Mouse (Mus musculus) liver, embryonic 16.5 days (tissue): Measurements from ENCODE around the gene Nol4l. TPM values are rescaled to one million over a fixed set of nuclear protein-coding genes. Genes with fewer than 3 reads are reported as not detected.
A peak's percentile ranks its signal among the peaks of the same experiment; 100 is the strongest.

Experiments
- ATAC-seq: fragments of 200-750 bp; cut with Nextera tagmentation; 2 replicates; pipeline ENCODE4 v1.8.0; 2017; ENCODE audit warnings: low read depth, mild to moderate bottlenecking, moderate number of reproducible peaks, moderate library complexity
- H3K27ac ChIP-seq: fragments of 300-500 bp; sonication (generic); 2 replicates; pipeline ENCODE4 v1.5.1; 2014; ENCODE audit warnings: mild to moderate bottlenecking, low read length
- H3K27me3 ChIP-seq: fragments of 300-500 bp; sonication (generic); 2 replicates; pipeline ENCODE4 v1.6.1; 2014; ENCODE audit warnings: low read depth, low read length, mixed read lengths; ENCODE audit not compliant: control insufficient read depth, insufficient read depth
- H3K36me3 ChIP-seq: fragments of 300-500 bp; sonication (generic); 2 replicates; pipeline ENCODE4 v1.6.1; 2014; ENCODE audit warnings: mild to moderate bottlenecking; ENCODE audit not compliant: control insufficient read depth, insufficient read depth
- H3K4me1 ChIP-seq: fragments of 300-500 bp; sonication (generic); 2 replicates; pipeline ENCODE4 v1.6.1; 2014; ENCODE audit warnings: low read depth, low read length, mixed read lengths; ENCODE audit not compliant: control insufficient read depth
- H3K4me2 ChIP-seq: fragments of 300-500 bp; sonication (generic); 2 replicates; pipeline ENCODE4 v1.6.1; 2014; ENCODE audit warnings: low read depth, low read length, mixed read lengths
- H3K4me3 ChIP-seq: fragments of 300-500 bp; sonication (generic); 2 replicates; pipeline ENCODE4 v1.5.1; 2014; ENCODE audit warnings: low read depth, mild to moderate bottlenecking, low read length
- H3K9ac ChIP-seq: fragments of 300-500 bp; sonication (generic); 2 replicates; pipeline ENCODE4 v1.6.1; 2014; ENCODE audit warnings: low read depth, low read length
- H3K9me3 ChIP-seq: fragments of 300-500 bp; sonication (generic); replicated peaks from 2 replicates; pipeline ENCODE4 v1.6.1; 2016; ENCODE audit warnings: low read length; ENCODE audit not compliant: control insufficient read depth
- WGBS: fragments of 180-500 bp; shearing (Covaris S2); extraction: QIAGEN DNeasy Blood & Tissue Kit; methylation state at CpG from one replicate; pipeline ENCODE4 v1.1.7; 2014; ENCODE audit not compliant: insufficient replicate concordance; 5-methylcytosine and 5-hydroxymethylcytosine counted together
- polyA plus RNA-seq: library from polyadenylated mRNA; unstranded; fragments of >200 nt; fragmentation: Nextera tagmentation; extraction: Ambion mirVana; gene quantifications from 2 replicates; pipeline ENCODE4 v1.2.1, GENCODE M21; 2015

Gene Nol4l
- 3.9 and 4.3 TPM in 2 replicates for polyA plus RNA-seq

DNA sequence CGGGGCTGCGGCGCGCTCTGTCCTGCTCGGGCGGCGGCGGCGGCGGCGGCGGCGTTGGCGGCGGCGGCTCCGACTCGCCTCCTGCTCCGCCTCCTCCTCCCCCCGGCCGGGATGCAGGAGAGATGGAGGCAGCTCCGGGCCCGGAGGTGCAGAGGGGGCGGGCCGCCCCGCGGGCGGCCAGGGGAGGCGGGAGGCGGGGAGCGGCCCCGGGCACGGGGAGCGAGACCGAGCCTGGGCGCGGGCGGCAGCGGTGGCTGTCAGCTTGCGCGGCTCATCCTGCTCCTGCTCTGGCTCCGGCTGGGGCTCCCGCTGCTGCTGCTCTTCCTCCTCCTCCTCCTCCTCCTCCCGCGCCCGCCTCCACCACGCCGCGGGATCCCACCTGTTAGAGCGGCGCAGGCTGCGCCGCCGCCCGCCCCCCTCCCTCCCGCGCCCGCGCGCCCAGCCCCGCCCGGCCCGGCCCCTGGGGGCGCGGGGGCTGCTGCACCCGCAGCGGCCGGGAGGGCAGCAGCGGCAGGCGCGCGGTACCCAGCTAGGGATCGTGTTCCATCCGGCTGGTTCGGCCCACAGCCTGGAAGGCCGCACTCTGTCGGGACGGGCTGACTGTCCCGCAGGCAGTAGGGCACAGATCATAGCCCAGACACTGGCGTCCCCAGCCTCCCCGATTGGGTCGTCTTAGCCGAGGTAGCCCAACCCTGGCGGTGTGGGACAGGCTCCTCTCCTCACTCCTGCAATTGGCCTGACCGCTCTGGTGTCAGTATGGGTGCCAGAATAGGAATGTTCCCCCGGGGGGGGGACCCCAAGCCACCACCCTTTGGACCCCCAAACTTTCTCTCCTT lies at the start of gene Nol4l:
Nol4l (minus strand) TSS at position 41 of the 836 bp plus-strand sequence.
- Histone ChIP-seq H3K4me1 (peaks cover 48% of the 10 kb centered on the region), H3K4me2 (peak within 1 kb of the TSS; percentile 99), H3K4me3 (peak within 1 kb of the TSS; percentile 81), H3K27me3 (peaks cover 16% of the 10 kb centered on the region), H3K9me3 (no peaks in the 10 kb centered on the region), H3K9ac (peak within 1 kb of the TSS; percentile 84), H3K27ac (peak within 1 kb of the TSS; percentile 89), H3K36me3 (no peaks in the 10 kb centered on the region)
- WGBS = 1% methylated on average over 57 of the region's 86 CpGs
- peak; percentile 1; the same call in 1 of the 2 replicates for ATAC-seq

DNA sequence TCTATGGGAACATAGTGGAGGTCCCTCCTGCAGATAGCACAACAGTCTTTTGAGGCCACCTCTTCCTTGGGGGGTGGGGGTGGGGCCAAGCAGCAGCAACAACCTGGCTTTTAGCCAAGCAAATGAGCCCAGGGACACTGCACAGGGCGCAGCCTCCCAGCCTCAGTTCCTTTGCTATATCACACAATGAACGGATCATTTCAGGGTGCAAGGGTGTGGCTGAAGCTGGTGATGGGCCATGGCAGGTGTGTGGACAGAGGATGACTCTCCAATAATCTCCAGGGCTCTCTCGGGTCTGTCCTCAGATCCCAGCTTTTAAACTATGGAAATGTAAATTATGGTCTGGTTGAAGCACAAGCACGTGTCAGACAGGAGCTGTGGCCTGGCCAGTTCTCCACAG lies 47.4 kb upstream of the Nol4l start:
- 22% methylated on average over 4 of the region's 4 CpGs for WGBS
- Histone ChIP-seq H3K27ac (no peak overlapping the region), H3K36me3 (no peaks in the 10 kb centered on the region), H3K4me3 (no peak overlapping the region), H3K9ac (no peak overlapping the region), H3K4me2 (no peak overlapping the region), H3K4me1 (peaks cover 42% of the 10 kb centered on the region), H3K9me3 (no peaks in the 10 kb centered on the region), H3K27me3 (no peaks in the 10 kb centered on the region)
- peak; percentile 74 for ATAC-seq

- 22% methylated on average over 3 of the region's 3 CpGs for WGBS
- H3K36me3 ChIP-seq = no peaks in the 10 kb centered on the region
- H3K9me3 ChIP-seq = no peaks in the 10 kb centered on the region
- no peak overlapping the region for H3K9ac ChIP-seq
- peak overlapping the region; percentile 34; the same call in 1 of the 2 replicates for H3K27ac ChIP-seq
- no peaks in the 10 kb centered on the region for H3K27me3 ChIP-seq
- peaks cover 39% of the 10 kb centered on the region for H3K4me1 ChIP-seq
- no peak overlapping the region for H3K4me3 ChIP-seq
- H3K4me2 ChIP-seq = no peak overlapping the region
- ATAC-seq = peak; percentile 33; the same call in 1 of the 2 replicates
These were observed 46.4 kb upstream of the Nol4l start for GRCm38 (mm10) chr2:153576150-153576549.

GRCm38 (mm10) chr2:153575554-153575953 lies 45.8 kb upstream of the Nol4l start:
- Histone ChIP-seq H3K27ac (no peak overlapping the region), H3K4me1 (peaks cover 33% of the 10 kb centered on the region), H3K4me3 (no peak overlapping the region), H3K9ac (no peak overlapping the region), H3K36me3 (no peaks in the 10 kb centered on the region), H3K4me2 (no peak overlapping the region), H3K27me3 (no peaks in the 10 kb centered on the region), H3K9me3 (no peaks in the 10 kb centered on the region)
- no peak for ATAC-seq
- 48% methylated on average over 6 of the region's 6 CpGs for WGBS

- Histone ChIP-seq H3K9ac (no peak overlapping the region), H3K4me2 (no peak overlapping the region), H3K9me3 (no peaks in the 10 kb centered on the region), H3K27me3 (no peaks in the 10 kb centered on the region), H3K4me3 (no peak overlapping the region), H3K36me3 (no peaks in the 10 kb centered on the region), H3K27ac (no peak overlapping the region), H3K4me1 (peaks cover 47% of the 10 kb centered on the region)
- 42% methylated on average over 9 of the region's 9 CpGs for WGBS
- no peak for ATAC-seq
These were observed 43.3 kb upstream of the Nol4l start for GRCm38 (mm10) chr2:153573101-153573500.

DNA sequence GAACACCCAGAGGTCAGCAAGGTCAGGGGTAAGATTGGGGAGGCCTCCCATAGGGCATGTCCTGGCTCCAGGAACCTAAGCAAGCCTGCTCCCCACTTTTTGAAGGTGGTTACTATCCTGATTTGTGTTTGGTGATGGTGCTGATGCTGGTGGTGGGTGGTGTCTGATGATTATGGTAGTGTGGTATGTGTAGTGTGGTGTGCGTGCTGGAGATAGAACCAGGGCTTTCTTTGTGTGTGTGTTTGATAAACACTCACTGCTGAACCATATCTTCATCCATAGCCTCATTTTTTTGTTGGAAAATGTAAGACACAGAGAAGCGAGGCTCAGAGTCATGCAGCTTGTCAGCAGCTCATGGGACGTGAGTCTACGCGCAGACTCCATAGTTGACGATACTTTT lies 38.8 kb upstream of the Nol4l start:
- Histone ChIP-seq H3K4me2 (peak overlapping the region; percentile 38), H3K36me3 (no peaks in the 10 kb centered on the region), H3K27ac (peak overlapping the region; percentile 80), H3K9me3 (no peaks in the 10 kb centered on the region), H3K4me1 (peaks cover 35% of the 10 kb centered on the region), H3K4me3 (no peak overlapping the region), H3K9ac (0 out of 2 replicates have a peak overlapping the region, but pooled peaks have one; percentile 30), H3K27me3 (no peaks in the 10 kb centered on the region)
- peak; percentile 94 for ATAC-seq
- WGBS = 27% methylated on average over 6 of the region's 6 CpGs

GRCm38 (mm10) chr2:153568013-153568412 lies 38.2 kb upstream of the Nol4l start:
- 0 out of 2 replicates have a peak overlapping the region, but pooled peaks have one; percentile 27 for H3K27ac ChIP-seq
- no peaks in the 10 kb centered on the region for H3K36me3 ChIP-seq
- H3K4me2 ChIP-seq = peak overlapping the region; percentile 38
- H3K4me3 ChIP-seq = no peak overlapping the region
- no peaks in the 10 kb centered on the region for H3K27me3 ChIP-seq
- ATAC-seq = peak; percentile 37
- peaks cover 31% of the 10 kb centered on the region for H3K4me1 ChIP-seq
- H3K9ac ChIP-seq = 0 out of 2 replicates have a peak overlapping the region, but pooled peaks have one; percentile 1
- 23% methylated on average over 4 of the region's 4 CpGs for WGBS
- H3K9me3 ChIP-seq = no peaks in the 10 kb centered on the region

GRCm38 (mm10) chr2:153564343-153564742 lies 34.6 kb upstream of the Nol4l start:
- no peaks in the 10 kb centered on the region for H3K27me3 ChIP-seq
- H3K27ac ChIP-seq = no peak overlapping the region
- H3K9me3 ChIP-seq = no peaks in the 10 kb centered on the region
- H3K4me1 ChIP-seq = peaks cover 52% of the 10 kb centered on the region
- H3K4me2 ChIP-seq = no peak overlapping the region
- no peaks in the 10 kb centered on the region for H3K36me3 ChIP-seq
- no peak for ATAC-seq
- 81% methylated on average over 3 of the region's 3 CpGs for whole genome bisulfite sequencing
- no peak overlapping the region for H3K9ac ChIP-seq
- no peak overlapping the region for H3K4me3 ChIP-seq

DNA sequence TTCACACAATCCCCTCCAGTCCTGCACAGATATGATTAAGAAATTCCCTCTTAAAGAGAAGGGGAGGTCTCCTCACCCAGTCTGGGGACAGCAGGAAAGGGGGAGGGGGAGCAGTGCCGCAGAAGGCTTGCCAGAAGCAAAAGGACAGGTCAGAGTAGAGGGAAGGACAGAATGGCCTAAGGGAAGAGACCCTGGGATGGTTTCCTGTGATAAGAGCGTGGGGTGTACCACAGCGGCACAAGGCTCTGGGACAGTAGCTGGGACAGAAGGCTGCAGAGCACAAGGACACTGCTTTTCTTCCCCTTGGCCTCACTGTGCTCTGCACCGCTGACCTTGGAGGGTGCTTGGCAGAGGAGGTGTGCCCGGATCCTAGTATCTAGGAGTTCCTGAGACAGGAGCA lies 31.8 kb upstream of the Nol4l start:
- WGBS = 18% methylated on average over 5 of the region's 5 CpGs
- Histone ChIP-seq H3K4me3 (no peak overlapping the region), H3K4me2 (peak overlapping the region; percentile 69), H3K4me1 (peaks cover 40% of the 10 kb centered on the region), H3K27ac (peak overlapping the region; percentile 31; the same call in 1 of the 2 replicates), H3K27me3 (no peaks in the 10 kb centered on the region), H3K36me3 (no peaks in the 10 kb centered on the region), H3K9me3 (no peaks in the 10 kb centered on the region), H3K9ac (no peak overlapping the region; the same call in 1 of the 2 replicates)
- peak; percentile 40 for ATAC-seq
